ENCODE assay signal across 11 mouse cellular contexts in the genomic region with DNA sequence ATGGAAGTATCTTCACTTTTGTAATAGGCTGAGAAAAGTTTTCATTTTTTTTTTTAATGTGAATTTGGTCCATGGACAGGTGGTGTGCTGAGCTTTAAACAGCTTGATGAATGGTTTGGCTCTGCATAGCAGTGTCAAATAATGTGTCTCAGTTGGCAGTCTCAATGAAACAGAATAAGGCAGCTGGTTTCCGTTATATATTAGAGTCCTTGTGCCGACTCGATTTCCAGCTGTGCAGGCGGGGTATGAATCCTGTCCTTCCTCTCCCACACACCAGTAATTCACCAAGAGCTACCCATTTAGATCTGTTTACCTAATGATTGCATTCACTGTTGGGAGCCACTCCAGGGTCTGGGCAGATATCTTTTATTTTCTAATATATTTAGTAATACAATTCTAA.
A peak's percentile ranks its signal among the peaks of the same experiment; 100 is the strongest.
DNase-seq lines count a peak whose midpoint lies in the region; ATAC-seq and TF ChIP-seq lines count a peak whose summit lies in the region.
"Had no signal": no experiment of that assay in that cellular context is flagged by ENCODE, and none has a peak within 500 bp of the region (broad histone marks: within the 10 kb centered on the region; RNA-seq: fewer than 3 reads in every experiment).

No protein-coding gene starts in this region.

- WGBS in embryonic facial prominence, embryonic 11.5 days, result 26% methylated on average over 4 of the region's 4 CpGs
- 25% methylated on average over 4 of the region's 4 CpGs for WGBS in limb, embryonic 10.5 days

- H3K9ac ChIP-seq in embryonic facial prominence, embryonic 11.5 days (replicated peaks; ENCODE audit: low read length), result no peak overlapping the region

- no peaks in the 10 kb centered on the region for H3K4me1 ChIP-seq in embryonic facial prominence, embryonic 11.5 days (ENCODE audit: control insufficient read depth, insufficient read depth, low read length)
- peaks cover 22% of the 10 kb centered on the region for H3K4me1 ChIP-seq in limb, embryonic 10.5 days

- no peaks in the 10 kb centered on the region for H3K36me3 ChIP-seq in embryonic facial prominence, embryonic 11.5 days (replicated peaks; ENCODE audit: control insufficient read depth, insufficient read depth, low read depth, low read length)
- no peaks in the 10 kb centered on the region for H3K36me3 ChIP-seq in limb, embryonic 10.5 days

- no peaks in the 10 kb centered on the region for H3K27me3 ChIP-seq in embryonic facial prominence, embryonic 11.5 days (ENCODE audit: control insufficient read depth, insufficient read depth, low read length)
- no peaks in the 10 kb centered on the region for H3K27me3 ChIP-seq in limb, embryonic 10.5 days (ENCODE audit: low read depth, poor library complexity, severe bottlenecking)

- no peak overlapping the region for H3K4me3 ChIP-seq in embryonic facial prominence, embryonic 11.5 days (ENCODE audit: low read depth, low read length)
- no peak overlapping the region for H3K4me3 ChIP-seq in limb, embryonic 10.5 days
- H3K4me3 ChIP-seq: erythroblast, embryonic 14.5 days had no signal

- TF ChIP-seq POLR2A in brain, embryonic 14.5 days (IDR thresholded peaks at IDR 0.05; ENCODE audit: borderline replicate concordance, extremely low read depth, insufficient read depth, insufficient read length, poor library complexity, severe bottlenecking), result no peak

- no peak overlapping the region for H3K4me2 ChIP-seq in embryonic facial prominence, embryonic 11.5 days (ENCODE audit: low read depth, low read length)

- DNase-seq in kidney, postnatal 4 days, result peak; percentile 3 to 9
- DNase-seq in kidney, postnatal 25 days, result no peak
- peak; percentile 35 for DNase-seq in brain, embryonic 14.5 days (ENCODE audit: low read depth)
- peak; percentile 57 for DNase-seq in embryonic facial prominence, embryonic 11.5 days (ENCODE audit: low spot score)
- peak; percentile 59 for DNase-seq in limb, embryonic 10.5 days (ENCODE audit: low spot score)
- DNase-seq in right cerebral cortex, postnatal 14 days, result no peak
- no peak for DNase-seq in gastrocnemius, adult 18-20 months (ENCODE audit: low spot score)
- DNase-seq: cerebellum, adult 9-10 months; lung, adult 18-20 months had no signal

- no peak for TF ChIP-seq CTCF in brain, embryonic 14.5 days (IDR thresholded peaks at IDR 0.05; ENCODE audit: borderline replicate concordance, extremely low read depth, insufficient read depth, insufficient read length)

- no peak overlapping the region for H3K27ac ChIP-seq in embryonic facial prominence, embryonic 11.5 days (replicated peaks; ENCODE audit: low read depth, low read length)
- no peak overlapping the region for H3K27ac ChIP-seq in limb, embryonic 10.5 days

- no peak for ATAC-seq in embryonic facial prominence, embryonic 11.5 days (replicated peaks; ENCODE audit: insufficient number of reproducible peaks, low FRiP score, low TSS enrichment, low read depth)
- no peak for ATAC-seq in megakaryocyte-erythroid progenitor cell, adult 5-6 weeks (replicated peaks; ENCODE audit: low FRiP score, low TSS enrichment, poor library complexity, severe bottlenecking)

- H3K9me3 ChIP-seq in embryonic facial prominence, embryonic 11.5 days (replicated peaks; ENCODE audit: control insufficient read depth, low read length), result no peaks in the 10 kb centered on the region
- no peaks in the 10 kb centered on the region for H3K9me3 ChIP-seq in limb, embryonic 10.5 days (replicated peaks)

Comparison
In these comparisons a context has a peak if more than half of its experiments do, and no peak if none do; other contexts are left out.
1. DNase-seq: peak in kidney, postnatal 4 days (2 of 2), brain, embryonic 14.5 days (single experiment), embryonic facial prominence, embryonic 11.5 days (single experiment) and limb, embryonic 10.5 days (single experiment); none in kidney, postnatal 25 days (0 of 2), right cerebral cortex, postnatal 14 days (single experiment) and gastrocnemius, adult 18-20 months (single experiment).